Mouse (Mus musculus): ENCODE data around the gene Timm10.
A peak's percentile ranks its signal among the peaks of the same experiment; 100 is the strongest.

DNA sequence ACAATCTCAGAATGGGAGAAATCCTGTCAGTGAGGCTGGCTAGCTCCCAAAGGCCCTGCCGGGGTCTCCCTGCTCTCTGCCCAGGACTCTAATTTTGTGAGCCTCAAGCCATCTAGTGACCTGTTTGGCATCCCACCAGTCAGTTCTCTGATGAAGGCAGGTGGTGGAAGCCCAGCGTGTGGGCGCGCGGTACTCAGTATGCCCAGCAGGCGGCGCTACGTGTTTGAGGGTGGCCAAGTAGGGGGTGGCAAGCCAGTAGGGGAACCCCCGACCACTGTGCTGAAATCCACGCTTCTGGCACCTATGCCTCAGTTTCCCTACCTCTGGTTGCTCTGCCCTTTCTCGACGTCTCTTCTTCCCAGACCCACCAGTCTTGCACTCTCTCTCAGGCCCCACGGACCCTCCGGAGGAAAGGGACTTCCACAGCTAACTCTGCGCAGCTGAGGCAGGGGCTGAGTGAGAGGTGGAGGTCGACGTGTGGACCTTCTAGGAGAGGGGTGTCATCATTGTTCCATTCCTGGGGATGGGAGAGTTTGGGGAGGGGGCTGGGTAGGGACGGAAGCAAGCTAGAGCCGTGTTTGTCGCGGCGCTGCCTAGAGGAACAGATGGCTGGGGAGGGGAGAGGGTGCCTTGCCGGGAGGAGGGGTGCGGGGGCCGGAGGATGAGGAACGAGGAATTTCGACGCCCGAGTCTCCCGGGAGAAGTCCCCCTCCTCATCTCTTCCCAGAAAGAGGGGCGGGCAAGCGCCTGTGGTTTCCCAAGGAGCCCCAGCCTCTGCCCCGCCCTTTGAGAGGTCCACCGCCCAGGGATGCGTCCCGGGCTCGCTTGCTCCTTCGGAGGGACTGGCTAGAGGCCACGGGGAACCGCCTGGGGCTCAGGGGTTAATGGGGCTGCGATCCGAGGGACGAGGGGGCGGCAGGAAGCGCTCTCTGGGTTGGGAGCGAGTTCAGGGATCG is 39.1 kb downstream of the Timm10 start:
- TF ChIP-seq POLR2A (IDR thresholded peaks at IDR 0.05; ENCODE audit: control insufficient read depth, low read depth, low read length): no peak
- peak; percentile 82 for TF ChIP-seq CTCF (IDR thresholded peaks at IDR 0.05; ENCODE audit: control insufficient read depth, insufficient read depth, insufficient replicate concordance, low read depth, low read length)

Measured in testis, adult 2 months (tissue).